Mouse (Mus musculus) limb, embryonic 14.5 days (tissue): ENCODE data around the gene Vwa7. TPM values are rescaled to one million over a fixed set of nuclear protein-coding genes. Genes with fewer than 3 reads are reported as not detected.

Experiments
- ATAC-seq: fragments of 200-750 bp; cut with Nextera tagmentation; 2 replicates; pipeline ENCODE4 v1.8.0; 2017; ENCODE audit warnings: low read depth, moderate number of reproducible peaks, moderate TSS enrichment; ENCODE audit not compliant: low FRiP score
- DNase-seq: peaks from one replicate; pipeline ENCODE4 v3.0.0-alpha.2; 2015; ENCODE audit warnings: low spot score
- H3K27ac ChIP-seq: fragments of 300-500 bp; sonication (generic); replicated peaks from 2 replicates; pipeline ENCODE4 v1.5.1; 2014; ENCODE audit warnings: low read depth, mild to moderate bottlenecking, low read length, moderate library complexity, mixed read lengths
- H3K27me3 ChIP-seq: fragments of 300-500 bp; sonication (generic); 2 replicates; pipeline ENCODE4 v1.6.1; 2014; ENCODE audit warnings: low read length, mixed read lengths; ENCODE audit not compliant: control insufficient read depth, insufficient read depth
- H3K36me3 ChIP-seq: fragments of 300-500 bp; sonication (generic); 2 replicates; pipeline ENCODE4 v1.6.1; 2014; ENCODE audit warnings: mild to moderate bottlenecking, low read length, moderate library complexity, mixed read lengths; ENCODE audit not compliant: control insufficient read depth, insufficient read depth
- H3K4me1 ChIP-seq: fragments of 300-500 bp; sonication (generic); 2 replicates; pipeline ENCODE4 v1.6.1; 2014; ENCODE audit warnings: antibody characterized with exemption, low read length, mixed read lengths; ENCODE audit not compliant: control insufficient read depth, insufficient read depth
- H3K4me2 ChIP-seq: fragments of 300-500 bp; sonication (generic); replicated peaks from 2 replicates; pipeline ENCODE4 v1.6.1; 2014; ENCODE audit warnings: low read depth, mild to moderate bottlenecking, low read length, moderate library complexity; ENCODE audit not compliant: severe bottlenecking
- H3K4me3 ChIP-seq: fragments of 300-500 bp; sonication (generic); replicated peaks from 2 replicates; pipeline ENCODE4 v1.5.1; 2014; ENCODE audit warnings: low read length
- H3K9ac ChIP-seq: fragments of 300-500 bp; sonication (generic); 2 replicates; pipeline ENCODE4 v1.6.1; 2014; ENCODE audit warnings: mild to moderate bottlenecking, low read depth, low read length, moderate library complexity; ENCODE audit not compliant: severe bottlenecking
- H3K9me3 ChIP-seq: fragments of 300-500 bp; sonication (generic); 2 replicates; pipeline ENCODE4 v1.6.1; 2016; ENCODE audit warnings: low read length; ENCODE audit not compliant: control insufficient read depth
- POLR2A ChIP-seq: fragments of 200-500 bp; IDR thresholded peaks from 2 replicates; pipeline ENCODE4 v1.8.0; 2012; ENCODE audit warnings: inconsistent platforms, mild to moderate bottlenecking, moderate library complexity, borderline replicate concordance; ENCODE audit not compliant: insufficient read depth, insufficient read length; ENCODE audit errors: extremely low read depth
- WGBS: fragments of 180-500 bp; shearing (Covaris S2); extraction: QIAGEN DNeasy Blood & Tissue Kit; methylation state at CpG from one replicate; pipeline ENCODE4 v1.1.7; 2014; 5-methylcytosine and 5-hydroxymethylcytosine counted together
- polyA plus RNA-seq, 2 experiments: library from polyadenylated mRNA; depleted of rRNA in 1 of 2; stranded (reverse) in 1 of 2; unstranded in 1 of 2; fragments of >200 nt; fragmentation: Nextera tagmentation in 1 of 2; extraction: Ambion mirVana in 1 of 2; gene quantifications; 2 replicates each; pipeline versions ENCODE4 v1.2.1 to v1.2.3; 2012 to 2014

Vwa7 gene
- polyA plus RNA-seq, 2 experiments = 0.15 to 0.64 TPM

DNA sequence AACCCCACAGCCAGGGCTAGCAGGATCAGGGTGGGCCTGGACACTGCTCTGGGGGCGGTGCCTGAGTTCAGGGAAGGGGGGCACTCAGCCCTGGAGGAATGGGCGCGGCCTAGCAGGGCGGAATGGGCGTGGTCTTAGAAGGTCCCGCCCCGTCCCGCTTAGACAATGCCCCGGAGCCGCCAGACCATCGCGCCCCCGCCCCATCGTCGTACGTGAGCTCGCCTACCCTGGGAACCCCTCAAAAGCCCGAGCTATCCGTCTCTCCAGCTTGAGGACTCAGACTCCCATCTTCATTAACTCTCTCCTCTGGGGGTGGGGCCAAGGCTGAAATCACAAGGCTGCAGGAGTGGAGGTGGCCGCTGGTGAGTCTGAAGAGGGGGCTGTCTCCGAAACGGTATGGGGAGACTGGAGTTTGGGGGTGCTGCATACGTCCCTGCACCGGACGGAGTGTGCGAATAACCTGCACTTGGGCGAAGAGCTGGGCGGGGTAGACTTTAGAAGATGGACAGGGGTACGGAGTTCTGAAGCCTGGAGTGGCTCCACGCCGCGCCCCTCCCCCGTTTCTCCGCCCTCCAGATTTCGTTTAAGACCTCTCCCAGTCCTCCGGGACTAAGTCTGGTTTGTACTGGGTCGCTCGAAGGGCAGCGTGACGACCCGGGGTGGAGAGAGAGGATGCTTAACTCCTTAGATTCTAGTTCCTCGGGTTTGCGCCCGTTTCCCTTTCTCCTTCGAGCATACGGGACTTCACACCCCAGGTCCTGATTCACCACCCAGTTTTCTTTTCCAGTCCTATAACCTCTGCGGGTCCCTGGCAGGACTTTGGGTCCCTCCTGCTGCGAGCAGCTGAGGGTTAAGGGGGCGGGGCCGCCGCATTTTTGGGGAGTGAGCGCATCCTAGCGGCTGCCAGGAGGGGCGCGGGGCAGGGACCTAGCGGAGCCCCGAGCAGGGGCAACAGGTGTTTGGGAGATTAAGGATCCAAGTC lies 42.8 kb downstream of the Vwa7 start, which contains the start of gene Ddah2:
TSS of gene Ddah2 (plus strand) at position 125 of the 982 bp plus-strand sequence.
- TF ChIP-seq POLR2A = peak; percentile 44; the same call in 1 of the 2 replicates
- Histone ChIP-seq H3K9me3 (no peaks in the 10 kb centered on the region), H3K4me2 (peak within 1 kb of the TSS; percentile 89), H3K27ac (peak within 1 kb of the TSS; percentile 88), H3K4me1 (peaks cover 12% of the 10 kb centered on the region), H3K27me3 (no peaks in the 10 kb centered on the region), H3K4me3 (peak within 1 kb of the TSS; percentile 61), H3K9ac (peak within 1 kb of the TSS; percentile 80), H3K36me3 (peaks cover 69% of the 10 kb centered on the region)
- under 1% methylated on average over 56 of the region's 57 CpGs for WGBS
- ATAC-seq (peak; percentile 92), DNase-seq (peak; percentile 99)

GRCm38 (mm10) chr17:35060071-35060470 lies 43.7 kb downstream of the Vwa7 start:
- Histone ChIP-seq H3K9ac (peak overlapping the region; percentile 80), H3K9me3 (no peaks in the 10 kb centered on the region), H3K4me2 (peak overlapping the region; percentile 89), H3K27ac (no peak overlapping the region; the same call in 1 of the 2 replicates), H3K27me3 (peaks cover 3% of the 10 kb centered on the region), H3K36me3 (peaks cover 61% of the 10 kb centered on the region), H3K4me3 (peak overlapping the region; percentile 61), H3K4me1 (peaks cover 21% of the 10 kb centered on the region)
- no peak for TF ChIP-seq POLR2A
- whole genome bisulfite sequencing = 33% methylated on average over 14 of the region's 14 CpGs
- ATAC-seq (no peak), DNase-seq (no peak)

DNA sequence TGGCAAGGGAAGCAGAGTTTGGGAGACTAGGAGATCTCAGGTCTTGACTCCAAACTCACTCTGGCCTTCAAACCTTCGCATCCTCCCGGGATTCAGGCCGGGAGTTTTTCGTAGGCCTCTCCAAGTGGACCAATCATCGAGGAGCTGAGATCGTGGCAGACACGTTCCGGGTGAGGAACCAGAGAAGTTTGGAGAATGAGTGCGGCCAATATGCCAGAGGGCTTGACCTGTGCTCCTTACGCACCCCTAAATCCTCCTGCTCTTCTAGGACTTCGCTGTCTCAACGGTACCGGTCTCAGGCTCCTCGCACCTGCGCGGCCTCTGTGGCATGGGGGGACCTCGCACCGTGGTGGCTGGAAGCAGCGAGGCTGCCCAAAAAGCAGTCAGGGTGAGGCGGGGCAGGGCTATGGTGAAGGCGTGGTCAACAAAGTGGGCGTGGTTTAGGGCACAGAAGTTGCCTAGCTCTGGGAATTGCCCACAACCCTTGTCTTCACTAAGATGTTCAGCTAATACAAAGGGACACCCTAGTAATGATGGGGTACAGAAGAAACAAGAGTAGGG lies 44.4 kb downstream of the Vwa7 start:
- H3K9me3 ChIP-seq = no peaks in the 10 kb centered on the region
- 55% methylated on average over 22 of the region's 22 CpGs for WGBS
- H3K9ac ChIP-seq = no peak overlapping the region; the same call in 1 of the 2 replicates
- peaks cover 54% of the 10 kb centered on the region for H3K36me3 ChIP-seq
- H3K4me2 ChIP-seq = peak overlapping the region; percentile 89
- peaks cover 27% of the 10 kb centered on the region for H3K4me1 ChIP-seq
- H3K27me3 ChIP-seq = peaks cover 9% of the 10 kb centered on the region
- TF ChIP-seq POLR2A = no peak
- no peak for ATAC-seq
- DNase-seq = no peak
- H3K4me3 ChIP-seq = peak overlapping the region; percentile 61
- no peak overlapping the region for H3K27ac ChIP-seq

DNA sequence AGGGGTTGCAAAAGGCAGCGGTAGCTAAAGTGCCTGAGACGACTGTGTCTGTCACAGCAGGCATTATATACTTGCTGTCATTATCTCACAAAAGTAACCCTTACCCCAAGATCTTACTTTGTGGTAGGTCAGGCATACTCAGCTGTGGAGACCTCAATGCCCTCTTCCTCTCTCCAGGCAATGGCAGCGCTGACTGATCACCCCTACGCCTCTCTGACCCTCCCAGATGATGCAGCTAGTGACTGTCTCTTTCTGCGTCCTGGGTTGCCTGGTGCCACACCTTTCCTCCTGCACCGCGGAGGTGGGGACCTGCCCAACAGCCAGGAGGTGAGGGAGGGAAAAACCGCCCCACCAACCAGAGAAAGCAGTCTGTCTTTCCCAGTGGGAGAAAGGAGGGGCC lies 44.9 kb downstream of the Vwa7 start:
- no peaks in the 10 kb centered on the region for H3K9me3 ChIP-seq
- H3K4me1 ChIP-seq = peaks cover 27% of the 10 kb centered on the region
- TF ChIP-seq POLR2A = no peak
- peaks cover 49% of the 10 kb centered on the region for H3K36me3 ChIP-seq
- no peak overlapping the region for H3K9ac ChIP-seq
- H3K4me2 ChIP-seq = no peak overlapping the region
- H3K27me3 ChIP-seq = peaks cover 14% of the 10 kb centered on the region
- H3K4me3 ChIP-seq = no peak overlapping the region
- ATAC-seq (no peak), DNase-seq (no peak)
- H3K27ac ChIP-seq = no peak overlapping the region
- 80% methylated on average over 8 of the region's 8 CpGs for WGBS

- 91% methylated on average over 3 of the region's 3 CpGs for WGBS
- H3K36me3 ChIP-seq = peaks cover 32% of the 10 kb centered on the region
- peaks cover 23% of the 10 kb centered on the region for H3K27me3 ChIP-seq
- peaks cover 27% of the 10 kb centered on the region for H3K4me1 ChIP-seq
- no peak overlapping the region for H3K27ac ChIP-seq
- no peak for TF ChIP-seq POLR2A
- no peak for DNase-seq
- H3K9ac ChIP-seq = no peak overlapping the region
- H3K4me2 ChIP-seq = no peak overlapping the region
- no peak overlapping the region for H3K4me3 ChIP-seq
- ATAC-seq = no peak
- H3K9me3 ChIP-seq = no peaks in the 10 kb centered on the region
These were observed 47.1 kb downstream of the Vwa7 start for GRCm38 (mm10) chr17:35063466-35063865.
